Mouse (Mus musculus): ENCODE measurements around the gene Utrn.

Utrn gene

GRCm38 (mm10) chr10:12836048-12836816 lies 32.9 kb downstream of the Utrn start:
- DNase-seq (ENCODE audit: low spot score in 2 of 2) = no peak

- no peak for DNase-seq (ENCODE audit: low spot score in 2 of 2)
Observed at GRCm38 (mm10) chr10:12834215-12834614, 35.0 kb downstream of the Utrn start.

GRCm38 (mm10) chr10:12832163-12832562 lies 37.0 kb downstream of the Utrn start:
- no peak for DNase-seq (ENCODE audit: low spot score in 2 of 2)

- DNase-seq (ENCODE audit: low spot score in 2 of 2) = no peak
Observed at GRCm38 (mm10) chr10:12827778-12828177, 41.4 kb downstream of the Utrn start.

GRCm38 (mm10) chr10:12827306-12827705 lies 41.9 kb downstream of the Utrn start:
- DNase-seq (ENCODE audit: low spot score in 2 of 2) = no peak

- peak in 1 of 2 experiments; percentile 5 for DNase-seq (ENCODE audit: low spot score in 2 of 2)
Observed at GRCm38 (mm10) chr10:12826760-12827281, 42.3 kb downstream of the Utrn start.

GRCm38 (mm10) chr10:12824386-12824785 lies 44.8 kb downstream of the Utrn start:
- DNase-seq (ENCODE audit: low spot score in 2 of 2) = no peak

- DNase-seq (ENCODE audit: low spot score in 2 of 2) = no peak
Observed at GRCm38 (mm10) chr10:12823437-12824219, 45.5 kb downstream of the Utrn start.

GRCm38 (mm10) chr10:12820978-12821735 lies 48.0 kb downstream of the Utrn start:
- peak; percentile 74 to 75 for DNase-seq (ENCODE audit: low spot score in 2 of 2)

GRCm38 (mm10) chr10:12817409-12817808 lies 51.8 kb downstream of the Utrn start:
- no peak for DNase-seq (ENCODE audit: low spot score in 2 of 2)

GRCm38 (mm10) chr10:12816530-12816929 lies 52.6 kb downstream of the Utrn start:
- DNase-seq (ENCODE audit: low spot score in 2 of 2) = no peak

- no peak for DNase-seq (ENCODE audit: low spot score in 2 of 2)
Observed at GRCm38 (mm10) chr10:12814411-12814810, 54.8 kb downstream of the Utrn start.

GRCm38 (mm10) chr10:12813881-12814280 lies 55.3 kb downstream of the Utrn start:
- no peak for DNase-seq (ENCODE audit: low spot score in 2 of 2)

GRCm38 (mm10) chr10:12813211-12813811 lies 55.9 kb downstream of the Utrn start:
- no peak for DNase-seq (ENCODE audit: low spot score in 2 of 2)

GRCm38 (mm10) chr10:12812680-12813079 lies 56.5 kb downstream of the Utrn start:
- no peak for DNase-seq (ENCODE audit: low spot score in 2 of 2)

GRCm38 (mm10) chr10:12810816-12811215 lies 58.3 kb downstream of the Utrn start:
- DNase-seq (ENCODE audit: low spot score in 2 of 2) = no peak

GRCm38 (mm10) chr10:12809702-12810101 lies 59.5 kb downstream of the Utrn start:
- no peak for DNase-seq (ENCODE audit: low spot score in 2 of 2)

- DNase-seq (ENCODE audit: low spot score in 2 of 2) = no peak
Observed at GRCm38 (mm10) chr10:12808467-12808866, 60.7 kb downstream of the Utrn start.

GRCm38 (mm10) chr10:12807706-12808105 lies 61.5 kb downstream of the Utrn start:
- peak; percentile 41 to 55 for DNase-seq (ENCODE audit: low spot score in 2 of 2)

GRCm38 (mm10) chr10:12805826-12806225 lies 63.3 kb downstream of the Utrn start:
- no peak for DNase-seq (ENCODE audit: low spot score in 2 of 2)

GRCm38 (mm10) chr10:12803939-12804338 lies 65.2 kb downstream of the Utrn start:
- no peak for DNase-seq (ENCODE audit: low spot score in 2 of 2)

GRCm38 (mm10) chr10:12799416-12799815 lies 69.7 kb downstream of the Utrn start:
- no peak for DNase-seq (ENCODE audit: low spot score in 2 of 2)

Measured in right cerebral cortex, adult 2 months (tissue).